Mouse (Mus musculus): ENCODE results near the gene Spo11.

Gene Spo11

DNA sequence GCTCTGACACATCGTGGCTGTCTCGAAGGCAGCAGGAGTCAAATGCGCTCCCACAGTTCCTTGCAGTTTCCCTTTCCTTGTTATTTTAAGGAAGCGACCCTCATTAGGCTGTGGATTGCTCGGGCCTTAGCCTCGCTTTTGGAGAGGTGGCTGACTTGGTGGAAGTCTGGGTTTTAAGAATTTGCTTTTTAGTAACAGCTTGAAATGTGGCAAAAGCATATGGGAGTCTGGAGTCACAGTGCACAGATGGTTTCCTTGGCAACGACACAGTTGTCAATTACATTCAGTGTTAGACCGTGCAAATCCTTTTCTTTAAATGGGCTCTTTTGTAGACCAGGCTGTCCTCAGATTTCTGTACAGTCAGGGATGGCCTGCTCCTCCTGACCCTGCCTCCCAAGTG lies 23.4 kb downstream of the Spo11 start:
- in situ Hi-C loops (cut with MboI, MseI): loop anchor here (5.0 kb wide), 1 partner anchor 81 kb away; no protein-coding TSS in a partner anchor

DNA sequence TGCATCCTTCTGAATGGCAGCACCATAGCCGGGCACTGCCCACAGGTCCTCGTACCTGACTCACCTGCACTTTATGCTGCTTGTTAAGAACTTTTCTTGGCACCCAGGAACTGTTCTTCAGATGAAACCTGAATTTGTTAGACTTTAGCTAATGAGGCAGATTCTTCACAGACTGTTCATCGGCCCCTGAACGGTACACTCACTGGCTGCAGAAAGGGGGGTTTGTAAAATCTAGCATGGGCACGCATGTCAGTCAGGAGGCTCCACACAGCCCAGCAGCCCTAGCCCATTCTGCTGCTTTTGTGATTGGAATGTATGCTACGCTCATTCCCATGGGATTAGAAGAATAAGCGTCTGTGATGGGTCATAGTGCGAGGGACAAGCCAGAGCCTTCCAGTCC lies 26.2 kb downstream of the Spo11 start:
- in situ Hi-C loops (cut with MboI, MseI): loop anchor here (5.0 kb wide), 1 partner anchor 79 kb away; no protein-coding TSS in a partner anchor

DNA sequence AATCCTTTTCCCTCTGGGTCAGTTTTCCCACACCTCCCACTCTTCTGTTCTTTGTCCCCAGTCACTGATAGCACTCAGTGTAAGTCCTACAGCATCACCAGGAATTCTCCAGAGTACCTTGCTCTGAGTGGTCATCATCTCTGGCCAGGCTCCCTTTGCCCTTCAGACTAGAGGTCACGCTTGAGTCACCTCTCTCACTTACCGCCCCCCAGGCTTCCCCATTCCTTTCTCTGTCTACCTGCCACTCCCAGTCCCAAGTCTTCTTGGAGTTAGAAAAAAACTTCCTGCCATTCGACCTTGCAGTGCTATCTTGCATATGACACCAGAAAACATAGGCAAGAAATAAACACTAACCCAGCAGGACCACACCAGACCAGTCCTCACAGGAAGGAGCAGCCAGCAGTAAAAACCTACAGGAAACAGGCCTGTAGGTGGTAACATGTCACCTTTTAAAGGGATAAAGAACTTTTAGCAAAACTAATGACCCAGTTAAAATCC lies 32.8 kb downstream of the Spo11 start:
- in situ Hi-C loops (cut with MboI, MseI): no loop called here

DNA sequence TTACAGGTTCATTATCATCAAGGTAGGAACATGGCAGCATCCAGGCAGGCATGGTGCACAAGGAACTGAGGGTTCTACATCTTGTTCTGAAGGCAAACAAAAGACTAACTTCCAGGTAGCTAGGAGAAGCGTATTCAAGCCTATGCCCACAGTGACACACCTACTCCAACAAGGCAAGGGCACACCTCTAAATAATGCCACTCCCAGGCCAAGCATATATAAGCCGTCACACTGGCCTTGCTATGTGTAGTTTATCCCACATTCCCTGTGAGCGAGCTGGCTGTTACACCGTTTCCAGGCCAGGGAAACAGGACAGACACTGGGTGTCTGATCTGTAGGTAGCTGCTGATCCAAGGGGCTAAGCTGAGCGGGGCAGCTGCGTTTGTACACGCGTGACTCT lies 33.9 kb downstream of the Spo11 start:
- in situ Hi-C loops (cut with MboI, MseI): no loop called here

DNA sequence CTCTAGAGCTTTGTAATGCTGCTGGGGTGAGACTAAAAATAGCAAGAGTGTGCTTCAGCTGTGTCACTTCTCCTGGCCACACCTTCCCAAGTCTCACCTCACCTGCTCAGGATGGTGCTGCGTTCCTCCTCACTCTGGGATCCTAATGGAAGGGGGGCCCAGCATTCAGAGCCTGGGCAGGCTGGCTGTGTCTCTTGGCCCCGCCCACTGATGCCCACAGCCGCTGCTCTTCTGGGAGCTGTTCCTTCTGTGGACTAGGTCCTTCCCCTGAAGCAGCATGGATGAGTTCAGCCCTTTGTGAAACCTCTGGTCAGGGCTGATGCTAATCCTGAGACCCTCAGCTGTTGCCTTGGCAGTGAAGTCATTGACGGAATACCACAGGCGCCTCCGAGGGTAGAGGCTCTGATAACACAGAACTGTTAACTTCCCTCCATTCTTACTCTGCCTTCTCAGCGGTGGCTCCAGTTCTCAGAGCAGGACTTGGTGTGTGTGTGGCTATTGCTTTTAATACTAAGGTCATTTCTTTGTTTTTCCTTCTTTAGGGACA lies 37.3 kb downstream of the Spo11 start:
- in situ Hi-C loops (cut with MboI, MseI): no loop called here

DNA sequence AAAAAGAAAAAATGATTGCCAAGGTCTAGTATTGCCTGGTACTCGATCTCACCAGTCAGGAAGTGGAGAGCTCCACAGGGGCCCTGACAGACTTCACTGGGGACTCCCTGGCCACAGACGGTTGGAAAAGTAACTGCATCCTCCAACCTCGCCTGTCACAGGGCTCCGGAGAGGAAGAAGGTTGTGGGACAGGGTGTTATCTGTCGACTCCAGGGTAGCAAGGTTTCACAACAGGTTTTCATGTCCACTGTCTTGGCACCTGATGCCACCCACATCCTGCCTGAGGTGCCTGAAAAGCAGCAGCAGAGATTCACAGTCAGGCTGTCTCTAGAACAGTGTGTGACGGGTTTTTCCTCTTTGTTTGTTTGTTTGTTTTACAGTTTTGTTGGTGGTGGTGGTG lies 40.4 kb downstream of the Spo11 start:
- in situ Hi-C loops (cut with MboI, MseI): no loop called here

DNA sequence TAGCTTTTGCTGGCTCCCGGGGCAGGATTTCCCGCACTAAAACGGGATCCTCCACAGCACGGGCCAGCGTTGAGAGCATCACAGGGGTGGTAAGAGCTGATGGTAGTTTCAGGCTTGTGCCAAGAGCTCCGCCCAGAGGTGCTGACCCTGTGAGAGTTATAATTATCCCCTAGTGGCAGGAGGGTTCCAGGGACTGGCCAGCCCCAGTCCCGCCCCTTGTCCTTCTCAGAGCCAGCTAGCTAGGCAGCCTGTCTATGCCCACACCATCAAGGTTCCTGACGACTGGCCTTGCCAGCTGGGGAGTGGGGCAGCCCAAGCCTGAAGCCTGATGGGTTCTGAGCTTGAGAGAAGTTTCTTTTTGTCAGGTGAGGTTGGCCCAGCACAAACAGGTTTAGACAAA lies 41.1 kb downstream of the Spo11 start:
- in situ Hi-C loops (cut with MboI, MseI): no loop called here

DNA sequence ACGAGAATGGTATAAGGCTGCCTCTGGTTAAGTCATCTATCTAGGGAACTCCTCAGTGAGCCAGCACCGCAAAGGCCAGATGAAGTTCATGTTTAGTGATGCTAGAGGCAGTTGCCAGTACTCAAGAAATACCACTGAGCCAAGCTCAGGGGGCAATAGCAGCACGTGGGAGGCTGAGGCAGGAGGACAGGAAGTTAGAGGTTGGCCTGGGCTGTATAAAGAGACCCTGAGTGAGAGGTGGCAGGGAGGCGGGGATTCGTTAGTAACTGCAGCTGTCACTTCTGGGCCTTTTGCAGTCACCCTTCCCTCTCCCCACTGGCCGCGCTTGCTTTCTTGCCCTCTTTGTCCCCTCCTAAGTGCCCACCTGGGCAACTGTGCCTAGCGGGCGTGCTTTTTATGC lies 41.8 kb downstream of the Spo11 start:
- in situ Hi-C loops (cut with MboI, MseI): no loop called here

DNA sequence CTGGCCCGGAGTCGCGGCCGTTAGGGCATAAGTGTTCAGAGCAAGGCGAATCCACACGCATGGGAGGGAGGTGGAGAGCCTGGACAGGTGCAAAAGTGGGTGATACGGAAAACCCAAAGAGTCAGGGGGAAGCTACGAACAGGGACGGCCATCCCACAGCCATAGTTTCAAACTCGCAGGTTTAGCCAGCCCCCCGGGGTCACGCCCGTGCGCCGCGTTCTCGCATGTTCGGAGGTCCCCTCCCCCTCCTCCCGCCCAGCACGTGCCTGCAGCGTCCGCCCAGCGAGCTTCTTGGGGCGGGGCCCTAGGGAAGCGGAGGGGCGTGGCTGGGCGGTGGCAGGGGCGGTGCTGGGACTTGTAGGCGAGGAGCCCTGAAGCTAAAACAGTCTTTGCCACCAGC lies 42.3 kb downstream of the Spo11 start:
- in situ Hi-C loops (cut with MboI, MseI): loop anchor here (10.0 kb wide), 1 partner anchor 1325 kb away; the partner anchor contains the start of gene Gm20721

DNA sequence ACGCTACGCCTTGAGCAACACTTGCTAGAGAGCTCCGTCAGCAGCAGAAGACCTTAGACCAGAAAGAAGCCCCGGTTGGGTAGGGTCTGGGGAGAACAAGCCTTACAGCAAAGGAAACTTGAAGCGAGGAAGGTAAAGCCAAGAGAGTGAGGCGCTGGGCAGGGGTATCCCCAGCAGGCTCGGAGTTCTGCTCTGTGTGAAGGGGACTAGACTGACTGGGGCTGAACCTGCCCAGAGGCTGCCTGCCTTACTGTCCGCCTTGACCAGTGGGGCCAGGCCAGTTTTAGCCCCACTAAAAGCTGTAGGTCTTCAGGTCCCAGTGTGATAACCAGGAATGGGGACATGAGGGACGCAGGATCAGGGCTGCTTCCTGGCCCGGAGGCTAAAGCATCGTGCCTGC lies 42.9 kb downstream of the Spo11 start, which contains the start of gene Rbm38:
Rbm38 (plus strand) TSS at position 69 of the 400 bp plus-strand sequence.
- in situ Hi-C loops (cut with MboI, MseI): loop anchor here (10.0 kb wide), 1 partner anchor 1324 kb away; the partner anchor contains the start of gene Gm20721

DNA sequence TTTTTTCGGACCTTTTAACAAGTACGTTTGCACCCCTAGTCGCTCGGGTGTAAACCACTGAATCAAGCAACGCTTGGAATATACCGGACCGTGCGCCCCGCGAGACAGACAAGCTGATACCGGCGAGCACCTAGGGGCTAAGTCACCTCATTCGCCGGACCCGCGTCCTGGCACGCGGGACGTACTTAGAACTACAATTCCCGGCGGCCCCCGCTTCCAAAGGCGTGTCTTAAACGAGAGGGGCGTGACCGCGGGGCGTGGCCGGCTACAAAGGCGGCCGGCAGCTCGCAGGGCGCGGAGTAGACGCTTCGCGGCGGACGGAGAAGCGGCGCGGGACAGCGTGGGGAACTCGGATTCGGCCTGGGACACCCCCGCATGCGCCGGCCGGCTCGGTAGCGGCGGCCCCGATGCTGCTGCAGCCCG lies 44.1 kb downstream of the Spo11 start:
- in situ Hi-C loops (cut with MboI, MseI): loop anchor here (10.0 kb wide), 1 partner anchor 1323 kb away; the partner anchor contains the start of gene Gm20721

DNA sequence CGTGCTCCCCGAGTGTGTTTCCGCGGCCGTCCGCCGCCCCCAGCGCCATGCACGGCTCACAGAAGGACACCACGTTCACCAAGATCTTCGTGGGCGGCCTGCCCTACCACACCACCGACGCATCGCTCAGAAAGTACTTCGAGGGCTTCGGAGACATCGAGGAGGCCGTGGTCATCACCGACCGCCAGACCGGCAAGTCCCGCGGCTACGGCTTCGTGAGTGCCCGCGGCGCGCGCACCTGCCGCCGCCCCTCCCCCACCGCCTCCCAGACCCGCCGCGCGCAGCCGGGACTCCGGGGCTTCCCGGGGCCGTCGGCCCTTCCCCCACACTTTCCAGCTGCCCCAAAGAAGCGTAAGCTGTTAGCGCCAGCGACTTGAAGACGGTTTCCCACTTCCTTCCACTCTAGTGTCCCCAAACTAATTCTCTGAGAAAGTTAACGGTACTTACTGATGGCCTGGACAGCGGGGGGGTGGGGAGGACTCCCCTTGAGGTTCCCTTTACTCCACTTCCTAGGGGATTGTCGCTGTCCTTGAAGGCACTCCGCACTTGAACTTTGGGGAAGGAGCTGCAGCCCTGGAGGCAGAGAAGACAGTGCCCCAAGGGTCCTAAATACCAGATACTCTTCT lies 44.7 kb downstream of the Spo11 start:
- in situ Hi-C loops (cut with MboI, MseI): loop anchor here (10.0 kb wide), 1 partner anchor 1323 kb away; the partner anchor contains the start of gene Gm20721

DNA sequence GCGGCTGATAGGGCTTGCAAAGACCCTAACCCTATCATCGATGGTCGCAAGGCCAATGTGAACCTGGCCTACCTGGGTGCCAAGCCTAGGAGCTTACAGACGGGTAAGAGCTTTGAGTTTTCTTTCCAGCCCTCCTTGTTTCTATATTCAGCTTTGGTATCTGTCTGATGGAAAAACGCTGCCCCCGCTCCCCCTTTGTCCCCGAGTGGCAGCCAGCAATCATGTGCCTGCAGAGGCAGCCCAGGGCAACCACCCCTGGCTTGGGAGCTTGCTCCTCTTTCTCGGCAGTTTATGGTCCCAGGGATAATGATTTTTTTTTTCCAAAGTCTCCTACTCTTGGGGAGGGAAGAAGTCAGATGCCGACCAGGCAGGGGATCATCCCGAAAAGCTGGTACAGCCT lies 45.3 kb downstream of the Spo11 start:
- in situ Hi-C loops (cut with MboI, MseI): loop anchor here (10.0 kb wide), 1 partner anchor 1322 kb away; the partner anchor contains the start of gene Gm20721

DNA sequence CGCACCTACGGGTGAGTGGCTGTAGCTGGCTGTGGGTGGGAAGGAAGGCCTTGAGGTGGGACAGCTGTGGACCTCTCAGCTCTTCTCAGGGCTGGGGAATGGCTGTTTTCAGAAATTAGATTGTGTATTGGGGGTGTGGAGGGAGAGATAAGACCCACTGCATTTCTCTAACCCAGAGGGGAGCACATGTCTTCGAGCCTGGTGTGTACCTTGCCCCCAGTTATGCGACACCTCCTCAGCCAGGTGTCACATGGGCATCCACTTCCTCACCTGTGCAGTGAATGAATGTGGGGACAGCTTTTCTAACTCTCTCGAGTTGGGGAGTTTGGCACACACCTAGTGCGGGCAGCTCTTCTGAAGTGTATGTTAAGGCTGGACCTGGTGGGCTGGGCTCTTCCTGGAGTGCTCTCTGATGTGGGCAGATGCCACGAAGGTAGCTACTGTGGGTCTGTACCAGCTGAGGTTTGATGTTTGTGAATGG lies 45.9 kb downstream of the Spo11 start:
- in situ Hi-C loops (cut with MboI, MseI): loop anchor here (10.0 kb wide), 1 partner anchor 1321 kb away; the partner anchor contains the start of gene Gm20721

DNA sequence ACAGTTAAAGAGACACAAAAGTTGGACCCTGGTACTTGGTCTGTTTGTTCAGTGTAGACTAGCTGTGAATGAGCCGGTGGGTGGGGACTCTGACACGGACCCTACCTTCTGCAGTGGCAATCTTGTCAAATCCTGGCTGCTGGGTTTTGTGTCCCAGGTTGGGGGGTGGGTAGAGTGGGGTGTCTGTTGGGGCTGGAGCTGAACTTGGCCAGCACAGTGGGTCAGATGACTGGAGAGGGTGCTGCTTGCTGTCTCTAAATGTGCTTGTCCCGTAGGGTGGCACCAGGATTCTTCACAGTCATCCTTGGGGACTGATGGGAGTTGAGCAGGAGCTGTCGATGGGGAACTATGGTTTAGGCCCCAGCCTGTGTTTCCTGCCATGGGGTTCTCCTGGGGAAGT lies 46.5 kb downstream of the Spo11 start:
- in situ Hi-C loops (cut with MboI, MseI): loop anchor here (10.0 kb wide), 1 partner anchor 1321 kb away; the partner anchor contains the start of gene Gm20721

DNA sequence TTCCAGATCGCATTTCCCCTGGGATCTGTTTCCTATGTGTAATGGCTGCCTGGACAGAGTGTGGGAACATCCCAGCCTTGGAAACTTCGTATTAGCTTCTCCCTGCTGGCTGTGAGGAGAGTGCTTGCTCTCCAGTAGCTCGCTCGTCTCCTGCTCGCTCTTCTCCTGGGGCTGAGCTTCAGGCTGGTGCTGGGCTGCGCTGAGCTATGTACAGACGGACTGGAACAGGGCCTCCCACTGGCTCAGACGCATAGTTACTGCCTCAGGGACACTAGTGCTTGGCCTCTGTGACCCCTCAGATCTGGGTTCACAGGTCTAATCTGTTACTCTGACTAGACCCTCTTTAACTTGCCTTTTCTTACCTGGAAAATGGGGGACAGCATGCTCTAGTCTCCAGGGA lies 46.9 kb downstream of the Spo11 start:
- in situ Hi-C loops (cut with MboI, MseI): loop anchor here (10.0 kb wide), 1 partner anchor 1320 kb away; the partner anchor contains the start of gene Gm20721

DNA sequence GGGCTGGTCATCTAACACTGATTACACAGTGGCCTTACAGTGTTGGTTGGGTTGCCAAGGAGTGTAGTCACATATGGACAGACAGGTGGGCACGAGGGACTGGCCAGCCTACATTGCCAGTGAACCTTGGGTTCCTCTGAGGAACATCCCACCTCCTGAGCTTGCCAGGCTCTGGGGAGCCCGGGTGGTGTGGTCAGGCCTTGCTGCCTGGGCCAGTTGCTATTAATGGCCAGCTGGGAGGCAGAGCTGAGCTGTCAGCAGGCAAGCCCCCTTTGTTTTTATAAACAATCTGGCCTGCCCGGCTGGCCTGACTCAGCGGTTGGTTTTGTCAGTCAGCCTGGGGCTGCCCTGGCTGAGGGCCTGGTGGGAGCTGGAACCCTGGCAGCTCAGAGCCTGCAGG lies 47.4 kb downstream of the Spo11 start:
- in situ Hi-C loops (cut with MboI, MseI): loop anchor here (10.0 kb wide), 1 partner anchor 1320 kb away; the partner anchor contains the start of gene Gm20721

DNA sequence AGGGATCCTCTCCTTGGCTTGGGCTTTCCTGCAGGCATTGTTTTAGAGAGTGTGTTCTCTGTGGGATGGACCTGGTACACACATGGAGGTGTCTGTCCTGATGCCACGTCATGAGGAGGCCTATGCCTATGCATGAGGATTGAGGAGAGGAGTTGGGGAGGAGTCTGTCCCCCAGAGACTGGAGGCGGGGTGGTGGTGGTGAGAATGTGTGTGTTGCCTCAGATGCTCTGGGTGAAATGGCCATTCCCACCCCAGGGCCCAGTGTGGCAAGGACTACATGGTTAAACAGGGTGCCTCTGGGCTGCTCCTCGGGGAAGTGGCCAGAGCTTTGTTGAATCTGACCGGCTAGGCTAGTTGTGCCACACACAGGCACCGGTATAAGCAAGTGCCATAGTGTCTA lies 48.8 kb downstream of the Spo11 start:
- in situ Hi-C loops (cut with MboI, MseI): loop anchor here (10.0 kb wide), 1 partner anchor 1319 kb away; the partner anchor contains the start of gene Gm20721

DNA sequence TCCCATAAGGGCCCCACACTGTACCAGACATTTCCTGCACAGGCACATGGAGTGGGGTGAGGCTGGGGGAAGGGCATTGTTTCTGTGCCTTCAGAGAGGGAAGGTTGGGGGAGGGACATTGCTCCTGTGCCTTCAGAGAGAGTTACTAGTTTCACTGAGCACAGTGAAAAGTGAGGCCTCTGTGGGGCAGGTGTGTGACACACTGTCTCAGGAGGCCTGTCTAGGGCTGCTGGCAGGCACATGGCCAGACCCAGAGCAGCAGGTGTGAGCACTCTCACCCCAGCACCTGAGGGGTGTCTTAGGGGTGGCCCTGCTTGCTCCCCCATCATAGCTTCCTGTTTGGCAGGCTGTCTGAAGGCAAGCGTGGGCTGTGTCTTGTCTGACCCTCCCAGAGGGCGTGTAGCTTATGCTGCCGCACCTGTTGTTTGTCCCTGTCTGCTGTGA lies 49.2 kb downstream of the Spo11 start:
- in situ Hi-C loops (cut with MboI, MseI): loop anchor here (10.0 kb wide), 1 partner anchor 1318 kb away; the partner anchor contains the start of gene Gm20721

DNA sequence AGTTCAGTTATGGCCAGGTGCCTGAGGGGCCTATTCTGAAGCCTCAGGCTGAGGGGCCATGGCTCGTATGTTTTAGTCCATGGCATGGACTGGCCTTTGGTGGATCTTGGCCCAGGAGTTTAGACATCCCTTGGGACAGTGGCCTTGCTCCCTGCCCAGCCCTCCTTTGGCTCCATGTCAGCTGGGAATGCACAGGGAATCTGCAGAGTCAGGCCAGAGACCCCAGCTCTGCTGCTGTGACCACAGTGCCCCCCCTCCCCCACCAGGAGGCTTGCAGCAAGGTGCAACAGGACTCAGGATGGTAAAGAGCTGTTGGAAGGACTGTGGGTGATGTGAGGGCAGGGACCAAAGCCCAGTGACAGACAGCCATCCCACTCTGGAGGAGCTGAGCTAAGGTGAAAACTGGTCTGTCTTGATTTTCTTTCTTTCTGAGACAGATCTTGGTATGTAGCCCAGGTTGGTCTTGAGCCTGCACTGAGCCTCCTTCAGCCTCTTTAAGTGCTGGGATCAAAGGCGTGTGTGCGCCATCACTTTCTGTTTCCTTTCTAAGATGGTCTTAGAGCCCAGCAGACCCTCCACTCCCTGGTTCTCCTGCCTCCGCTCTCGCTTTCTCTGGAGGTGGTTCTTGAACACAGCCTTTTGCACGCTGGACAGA lies 49.8 kb downstream of the Spo11 start:
- in situ Hi-C loops (cut with MboI, MseI): loop anchor here (10.0 kb wide), 1 partner anchor 1318 kb away; the partner anchor contains the start of gene Gm20721

DNA sequence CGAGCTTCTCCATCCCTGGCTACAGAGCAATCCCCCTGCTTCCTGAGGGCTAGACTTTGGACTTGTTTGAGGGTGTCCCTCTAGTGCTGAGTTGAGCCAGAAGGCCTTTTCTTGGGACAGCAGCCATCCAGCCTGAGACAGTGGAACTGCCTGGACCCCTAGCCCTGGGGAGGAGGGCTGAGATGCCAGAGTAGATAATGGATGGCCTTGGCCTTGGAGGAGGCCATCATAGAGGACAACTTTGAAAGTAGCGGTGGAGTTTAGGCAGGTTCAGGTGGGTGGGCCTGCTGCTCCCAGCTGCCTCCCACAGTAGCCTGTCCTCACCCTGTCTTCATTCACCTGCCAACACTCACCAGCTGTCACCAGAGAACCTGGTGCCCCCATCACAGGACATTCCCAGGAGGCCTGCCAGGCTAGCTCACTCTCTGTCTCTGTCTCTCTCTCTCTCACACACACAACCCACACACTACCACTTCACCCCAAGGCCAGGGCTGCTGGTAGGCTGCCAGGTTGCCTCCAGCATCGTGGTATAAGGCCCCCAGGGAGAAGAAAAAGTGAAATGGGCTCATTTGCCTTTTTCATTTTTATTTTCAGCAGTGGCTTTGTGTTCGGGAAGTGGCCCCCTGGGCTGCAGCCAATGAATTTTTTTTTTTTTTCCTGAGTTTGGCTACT lies 50.5 kb downstream of the Spo11 start:
- in situ Hi-C loops (cut with MboI, MseI): loop anchor here (10.0 kb wide), 1 partner anchor 1317 kb away; the partner anchor contains the start of gene Gm20721

Data from T-helper 1 cell (primary cell).